Mouse (Mus musculus) neutrophil, adult 83 days (primary cell): Measurements from ENCODE around the gene Gm10352. TPM values are rescaled to one million over a fixed set of nuclear protein-coding genes. Genes with fewer than 3 reads are reported as not detected.

Experiments
- total RNA-seq, 2 experiments: library from RNA; stranded (reverse); gene quantifications; one replicate each; pipeline ENCODE4 v1.2.4; 2023

Gm10352 gene
- total RNA-seq = not detected

GRCm38 (mm10) chrY:2900689-2901088 is at the start of gene Gm10352:
Gene Gm10352, plus strand, starts transcription at chrY:2900989.

DNA sequence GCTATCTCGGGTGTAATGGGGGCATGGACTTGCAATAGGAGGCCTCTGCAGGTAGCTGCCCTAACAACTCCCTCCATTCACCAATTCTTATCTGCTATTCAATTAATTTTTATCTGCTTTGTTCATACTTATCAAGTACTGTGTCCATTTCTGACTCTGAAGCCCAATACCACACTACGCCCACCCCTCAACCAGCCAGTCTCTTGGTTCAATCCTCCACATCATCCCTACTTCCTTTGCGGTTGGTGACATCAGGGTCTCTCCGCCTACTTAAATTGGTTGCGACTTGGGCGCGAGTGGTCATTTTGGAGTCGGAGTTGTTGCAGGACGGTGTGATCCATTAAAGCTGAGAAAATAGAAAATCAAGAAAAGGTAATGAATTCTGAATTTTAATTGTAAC is 31.5 kb downstream of the Gm10352 start, which contains the start of gene Gm29289:
TSS of gene Gm29289 (plus strand) at position 301 of the 400 bp plus-strand sequence.

Other genes starting within 250 kb of the Gm10352 start
- not detected for gene Sry, start 237.3 kb upstream of the Gm10352 start, total RNA-seq
- gene H2al2b, start 180.3 kb upstream of the Gm10352 start, total RNA-seq = not detected
- not detected for gene Gm4064, start 104.8 kb upstream of the Gm10352 start, total RNA-seq
- gene Rbmy, start 70.3 kb upstream of the Gm10352 start, total RNA-seq = not detected
- gene Gm10256, start 70.3 kb upstream of the Gm10352 start, total RNA-seq = not detected
- gene Gm29289, start 31.6 kb downstream of the Gm10352 start, total RNA-seq = not detected